Mouse (Mus musculus): ENCODE measurements around the gene Ttc7b.

Gene Ttc7b

GRCm38 (mm10) chr12:100414717-100415398, 105.8 kb downstream of the Ttc7b start:
- no peak for DNase-seq (ENCODE audit: low read depth, low spot score)

GRCm38 (mm10) chr12:100408714-100409113, 111.9 kb downstream of the Ttc7b start:
- DNase-seq (ENCODE audit: low read depth, low spot score) = no peak

- DNase-seq (ENCODE audit: low read depth, low spot score) = peak; percentile 16
Measured at GRCm38 (mm10) chr12:100408143-100408542, 112.5 kb downstream of the Ttc7b start.

GRCm38 (mm10) chr12:100407371-100407770, 113.3 kb downstream of the Ttc7b start:
- DNase-seq (ENCODE audit: low read depth, low spot score) = no peak

GRCm38 (mm10) chr12:100406094-100406493, 114.5 kb downstream of the Ttc7b start:
- no peak for DNase-seq (ENCODE audit: low read depth, low spot score)

- DNase-seq (ENCODE audit: low read depth, low spot score) = no peak
Measured at GRCm38 (mm10) chr12:100405512-100406030, 115.1 kb downstream of the Ttc7b start.

- DNase-seq (ENCODE audit: low read depth, low spot score) = no peak
Measured at GRCm38 (mm10) chr12:100404430-100404829, 116.2 kb downstream of the Ttc7b start.

- no peak for DNase-seq (ENCODE audit: low read depth, low spot score)
Measured at GRCm38 (mm10) chr12:100403005-100403324, 117.7 kb downstream of the Ttc7b start.

- DNase-seq (ENCODE audit: low read depth, low spot score) = no peak
Measured at GRCm38 (mm10) chr12:100402296-100403004, 118.2 kb downstream of the Ttc7b start.

DNA sequence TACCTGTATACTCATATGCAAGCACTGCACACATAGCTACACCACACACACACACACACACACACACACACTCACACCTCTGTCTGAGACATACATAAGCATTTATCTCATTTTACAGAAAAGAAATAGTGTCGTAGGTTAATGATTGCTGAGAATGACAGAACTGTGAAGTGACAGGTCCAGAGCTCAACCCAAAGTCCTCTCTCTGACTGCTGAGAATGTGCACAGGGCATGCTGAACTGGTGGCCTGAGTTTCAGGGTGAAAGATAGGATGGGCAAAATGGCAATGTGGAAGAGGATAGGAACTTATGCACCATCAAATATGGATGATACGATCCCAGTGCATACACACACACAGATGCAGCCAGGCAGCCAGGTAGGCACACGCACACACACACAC, 120.5 kb downstream of the Ttc7b start:
- DNase-seq (ENCODE audit: low read depth, low spot score) = no peak

DNA sequence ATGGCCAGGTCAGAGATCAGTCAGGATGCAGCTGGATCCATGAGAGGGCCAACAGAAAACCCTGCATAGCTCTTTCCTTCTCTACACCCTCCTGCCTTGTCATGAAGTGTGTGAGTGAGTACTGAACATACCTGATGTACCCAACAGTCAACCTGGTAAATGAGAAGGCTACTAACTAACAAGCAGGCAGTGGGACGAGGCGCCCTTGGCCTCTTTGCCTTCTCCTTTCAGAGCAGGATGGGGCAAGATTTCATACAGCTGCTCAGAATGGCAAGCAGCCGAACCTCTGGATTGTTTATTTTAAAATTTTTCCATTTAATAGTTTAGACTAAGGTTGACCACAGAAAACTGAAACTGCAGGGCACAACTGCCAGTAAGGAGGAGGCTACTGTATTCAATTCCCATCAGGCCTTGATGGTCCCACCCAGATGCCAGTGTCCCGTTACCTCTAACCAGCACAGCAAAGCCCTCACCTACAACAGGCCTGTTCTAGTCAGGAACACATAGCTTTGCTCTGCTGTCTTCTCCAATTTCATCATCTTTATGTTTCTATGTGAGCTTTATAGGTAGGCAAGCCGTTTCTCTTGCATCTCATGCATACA, 121.4 kb downstream of the Ttc7b start:
- no peak for DNase-seq (ENCODE audit: low read depth, low spot score)

DNA sequence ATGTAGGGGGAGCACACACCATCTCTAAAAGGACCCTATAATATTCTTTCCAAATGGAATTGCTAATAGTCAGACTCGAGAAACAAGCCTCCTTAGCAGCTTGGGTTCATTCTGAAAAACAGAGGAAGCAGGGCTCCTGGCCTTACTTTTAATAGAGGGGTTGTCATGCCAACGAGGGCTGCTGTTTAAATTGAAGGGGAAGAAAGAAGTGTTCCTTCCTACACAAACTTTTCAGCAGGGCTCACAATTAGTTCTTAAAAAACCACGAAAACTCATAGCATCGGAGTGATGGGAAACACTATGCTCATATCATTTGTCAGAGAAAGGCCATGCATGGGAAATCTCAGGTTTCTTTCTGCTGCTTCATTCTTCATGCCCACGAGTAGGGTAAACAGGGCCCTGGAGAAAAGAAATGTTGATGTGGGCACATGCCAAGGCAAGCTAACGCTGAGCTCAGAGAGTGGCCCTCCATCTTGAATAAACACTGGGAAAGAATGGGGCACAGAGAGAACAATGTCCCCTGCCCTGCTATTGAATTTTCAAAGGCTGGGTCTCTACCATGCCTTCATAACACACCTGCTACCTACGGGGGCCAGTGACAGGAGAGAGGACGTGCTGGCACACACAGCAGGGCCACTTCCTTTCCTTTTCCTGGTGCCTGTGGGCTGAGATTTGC, 122.2 kb downstream of the Ttc7b start:
- no peak for DNase-seq (ENCODE audit: low read depth, low spot score)

GRCm38 (mm10) chr12:100397432-100398146, 123.0 kb downstream of the Ttc7b start:
- DNase-seq (ENCODE audit: low read depth, low spot score) = no peak

- no peak for DNase-seq (ENCODE audit: low read depth, low spot score)
Measured at GRCm38 (mm10) chr12:100396806-100397205, 123.8 kb downstream of the Ttc7b start.

DNA sequence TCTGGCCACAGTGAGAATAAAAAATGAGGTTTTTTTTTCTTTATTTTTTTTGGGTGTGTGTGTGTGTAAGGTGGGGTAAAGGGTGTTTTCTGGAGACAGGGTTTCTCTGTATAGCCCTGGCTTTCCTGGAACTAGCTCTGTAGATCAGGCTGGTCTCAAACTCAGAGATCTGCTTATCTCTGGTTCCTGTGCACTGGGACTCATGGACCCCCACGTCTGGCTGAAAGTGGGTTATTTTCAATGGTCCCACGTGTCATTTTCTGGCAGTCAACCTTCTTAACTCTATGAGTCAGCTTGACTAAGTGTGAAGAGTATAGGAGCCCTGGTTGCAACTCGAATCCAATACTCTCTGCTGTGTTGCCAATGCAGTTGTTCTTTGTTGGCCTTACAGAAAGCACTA, 127.1 kb downstream of the Ttc7b start:
- no peak for DNase-seq (ENCODE audit: low read depth, low spot score)

- DNase-seq (ENCODE audit: low read depth, low spot score) = no peak
Measured at GRCm38 (mm10) chr12:100393109-100393508, 127.5 kb downstream of the Ttc7b start.

- no peak for DNase-seq (ENCODE audit: low read depth, low spot score)
Measured at GRCm38 (mm10) chr12:100392466-100392865, 128.2 kb downstream of the Ttc7b start.

GRCm38 (mm10) chr12:100391890-100392289, 128.7 kb downstream of the Ttc7b start:
- DNase-seq (ENCODE audit: low read depth, low spot score) = no peak

- no peak for DNase-seq (ENCODE audit: low read depth, low spot score)
Measured at GRCm38 (mm10) chr12:100389878-100390710, 130.5 kb downstream of the Ttc7b start.

GRCm38 (mm10) chr12:100386259-100386658, 134.4 kb downstream of the Ttc7b start:
- DNase-seq (ENCODE audit: low read depth, low spot score) = no peak

DNA sequence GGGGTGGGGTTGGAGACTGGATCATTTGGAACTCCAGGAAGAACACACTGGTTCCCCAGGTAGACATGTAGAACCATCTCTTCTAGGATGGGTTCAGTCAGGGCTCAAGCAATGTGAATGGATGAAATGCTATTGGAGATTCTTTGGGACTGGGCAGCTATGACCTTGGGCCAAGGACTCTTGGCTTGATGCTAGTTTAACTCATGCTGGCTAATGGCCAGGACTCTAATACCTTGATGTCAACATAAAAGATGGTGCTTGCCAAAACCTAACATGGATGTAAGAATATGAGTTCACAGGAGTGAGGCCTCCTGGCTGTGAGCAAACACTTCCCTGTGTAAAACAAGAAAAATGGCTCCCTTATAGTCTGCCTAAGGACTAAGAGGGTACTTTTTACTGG, 138.1 kb downstream of the Ttc7b start:
- no peak for DNase-seq (ENCODE audit: low read depth, low spot score)
